Mouse (Mus musculus) forebrain, embryonic 11.5 days (tissue): ENCODE results near the gene Ccdc93. TPM values are rescaled to one million over a fixed set of nuclear protein-coding genes. Genes with fewer than 3 reads are reported as not detected.

Experiments used
- polyA plus RNA-seq: library from polyadenylated mRNA; unstranded; fragments of >200 nt; fragmentation: Nextera tagmentation; extraction: Ambion mirVana; gene quantifications from 2 replicates; pipeline ENCODE4 v1.2.1, GENCODE M21; 2014

Gene Ccdc93
- polyA plus RNA-seq, 1 experiment from 2014 or later: 10.7 TPM

Other genes starting within 250 kb of the Ccdc93 start
- gene Insig2, start 98.5 kb upstream of the Ccdc93 start, polyA plus RNA-seq: 12.9 and 16.7 TPM in 2 replicates
- 0.19 and 0.44 TPM in 2 replicates for gene Htr5b, start 97.4 kb downstream of the Ccdc93 start, polyA plus RNA-seq
- gene Ddx18, start 136.9 kb downstream of the Ccdc93 start, polyA plus RNA-seq: 69.3 and 79.7 TPM in 2 replicates